Mouse (Mus musculus) spleen, adult 10 weeks (tissue): Measurements from ENCODE around the gene Akr1c6. TPM values are rescaled to one million over a fixed set of nuclear protein-coding genes. Genes with fewer than 3 reads are reported as not detected.

Experiments used
- polyA plus RNA-seq: library from polyadenylated mRNA; stranded (reverse); fragments of 350-450 nt; fragmentation: Illumina TruSeq; extraction: RNeasy Lipid Tissue Mini Kit (QIAGEN cat#74804); gene quantifications from one replicate; pipeline ENCODE4 v1.2.3, GENCODE M21; 2015; ENCODE audit warnings: low replicate concordance; ENCODE audit not compliant: insufficient read depth

The Akr1c6 gene
- polyA plus RNA-seq, result not detected

DNA sequence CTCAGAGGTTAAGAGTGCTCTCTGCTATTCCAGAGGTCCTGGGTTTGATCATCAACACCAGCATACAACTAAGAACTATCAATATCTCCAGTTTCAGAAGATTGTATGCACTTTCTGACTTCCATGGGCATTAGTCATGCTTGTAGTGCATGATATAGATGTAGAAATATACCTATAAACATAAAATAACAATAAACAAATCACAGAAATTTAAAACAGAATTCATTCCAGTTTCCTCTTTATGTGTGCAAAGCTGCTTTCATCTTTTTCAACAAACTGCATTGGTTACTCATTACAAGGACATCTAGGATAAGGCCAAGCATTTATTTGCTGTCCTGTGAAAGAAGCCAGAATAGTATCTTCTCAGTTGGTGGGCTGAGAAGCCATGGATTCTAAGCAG lies at the start of gene Akr1c6:
TSS of gene Akr1c6 (plus strand) at position 301 of the 400 bp plus-strand sequence.

Other genes with a start within 250 kb of the Akr1c6 start
- 26.7 TPM for gene Akr1c13, start 243.2 kb upstream of the Akr1c6 start, polyA plus RNA-seq
- 3.8 TPM for gene Akr1c19, start 205.6 kb upstream of the Akr1c6 start, polyA plus RNA-seq
- 6.1 TPM for gene Akr1c12, start 154.9 kb upstream of the Akr1c6 start, polyA plus RNA-seq
- not detected for gene Akr1c20, start 89.0 kb downstream of the Akr1c6 start, polyA plus RNA-seq
- not detected for gene Akr1c21, start 139.8 kb downstream of the Akr1c6 start, polyA plus RNA-seq
- 9.7 TPM for gene Akr1e1, start 174.9 kb downstream of the Akr1c6 start, polyA plus RNA-seq